In genomic region chr1:89730589-89731195, GRCm38 (mm10) we compare ENCODE assay signal across 9 mouse cellular contexts.
DNase-seq lines count a peak whose midpoint lies in the region; ATAC-seq and TF ChIP-seq lines count a peak whose summit lies in the region.
"Had no signal": no experiment of that assay in that cellular context is flagged by ENCODE, and none has a peak within 500 bp of the region (broad histone marks: within the 10 kb centered on the region; RNA-seq: fewer than 3 reads in every experiment).

No protein-coding gene starts in this region.

- DNase-seq in frontal cortex, postnatal 25 days (ENCODE audit: low spot score in 2 of 2), result no peak
- DNase-seq in spleen, adult 2 months (ENCODE audit: low read depth in 1 of 2, low spot score in 2 of 2), result no peak
- DNase-seq in spleen, adult 12 weeks (ENCODE audit: low spot score), result no peak
- peak; percentile 47 for DNase-seq in heart, postnatal 0 days (ENCODE audit: low spot score)
- peak; percentile 4 for DNase-seq in thymus, postnatal 25 days
- DNase-seq in gastrocnemius, postnatal 14 days, result no peak
- DNase-seq: gastrocnemius, postnatal 36 days had no signal

- TF ChIP-seq EP300 in heart, postnatal 0 days (IDR thresholded peaks at IDR 0.05; ENCODE audit: low read depth), result peak; percentile 53; the same call in 1 of the 2 replicates

- H3K4me1 ChIP-seq in spleen, adult 2 months (ENCODE audit: control insufficient read depth, insufficient read depth, insufficient read length), result no peaks in the 10 kb centered on the region
- no peaks in the 10 kb centered on the region for H3K4me1 ChIP-seq in heart, postnatal 0 days (ENCODE audit: control insufficient read depth, insufficient read depth)
- H3K4me1 ChIP-seq in neural tube, embryonic 15.5 days, result peaks cover 19% of the 10 kb centered on the region

- peak; percentile 23; the same call in 1 of the 2 replicates for ATAC-seq in frontal cortex, adult (ENCODE audit: low TSS enrichment)
- ATAC-seq in heart, postnatal 0 days (ENCODE audit: insufficient read depth, low read depth), result peak; percentile 67
- no peak for ATAC-seq in neural tube, embryonic 15.5 days (ENCODE audit: low FRiP score)

- TF ChIP-seq POLR2A in spleen, adult 2 months (IDR thresholded peaks at IDR 0.05; ENCODE audit: low read depth, low read length), result no peak

- no peaks in the 10 kb centered on the region for H3K9me3 ChIP-seq in heart, postnatal 0 days (replicated peaks; ENCODE audit: control insufficient read depth, low read length)
- H3K9me3 ChIP-seq in neural tube, embryonic 15.5 days (replicated peaks), result no peaks in the 10 kb centered on the region

- intact Hi-C loops in gastrocnemius, postnatal 14 days (cut with DNase I; ENCODE audit: low total_unique reads), result no loop called here

- H3K27me3 ChIP-seq in spleen, adult 2 months (ENCODE audit: control insufficient read depth, insufficient read depth, low read length), result no peaks in the 10 kb centered on the region
- no peaks in the 10 kb centered on the region for H3K27me3 ChIP-seq in heart, postnatal 0 days (ENCODE audit: control insufficient read depth, insufficient read depth, low read length)
- 0 out of 2 replicates have a peak, but pooled peaks cover 3% of the 10 kb centered on the region for H3K27me3 ChIP-seq in neural tube, embryonic 15.5 days (replicated peaks)

- WGBS in spleen, adult 2 months, result 82% methylated on average over 13 of the region's 13 CpGs
- 57% methylated on average over 13 of the region's 13 CpGs for WGBS in heart, postnatal 0 days
- WGBS in neural tube, embryonic 15.5 days, result 87% methylated on average over 13 of the region's 13 CpGs

- 0 out of 2 replicates have a peak, but pooled peaks have one; percentile 5 for TF ChIP-seq CTCF in spleen, adult 2 months (IDR thresholded peaks at IDR 0.05; ENCODE audit: extremely low read depth, insufficient read depth, insufficient read length, insufficient replicate concordance)
- peak; percentile 40 for TF ChIP-seq CTCF in heart, postnatal 0 days (IDR thresholded peaks at IDR 0.05; ENCODE audit: low read depth)

- no peak overlapping the region for H3K4me2 ChIP-seq in heart, postnatal 0 days (ENCODE audit: low read depth, low read length)
- no peak overlapping the region for H3K4me2 ChIP-seq in neural tube, embryonic 15.5 days

- H3K4me3 ChIP-seq in spleen, adult 2 months (ENCODE audit: extremely low read depth, insufficient read depth, insufficient read length), result no peak overlapping the region
- no peak overlapping the region for H3K4me3 ChIP-seq in heart, postnatal 0 days (ENCODE audit: low read depth, low read length)
- H3K4me3 ChIP-seq in neural tube, embryonic 15.5 days (replicated peaks), result no peak overlapping the region

- H3K9ac ChIP-seq in heart, postnatal 0 days (replicated peaks; ENCODE audit: low read depth, low read length), result no peak overlapping the region
- H3K9ac ChIP-seq in neural tube, embryonic 15.5 days (replicated peaks), result no peak overlapping the region

- H3K27ac ChIP-seq in spleen, adult 2 months (ENCODE audit: insufficient read depth, low read length), result no peak overlapping the region
- H3K27ac ChIP-seq in heart, postnatal 0 days (ENCODE audit: low read depth), result 0 out of 2 replicates have a peak overlapping the region, but pooled peaks have one; percentile 3
- H3K27ac ChIP-seq in neural tube, embryonic 15.5 days (replicated peaks), result no peak overlapping the region

- H3K36me3 ChIP-seq in spleen, adult 2 months (ENCODE audit: control insufficient read depth, insufficient read depth, low read length), result no peaks in the 10 kb centered on the region
- peaks cover 11% of the 10 kb centered on the region for H3K36me3 ChIP-seq in heart, postnatal 0 days (replicated peaks; ENCODE audit: control insufficient read depth, insufficient read depth, low read length)
- H3K36me3 ChIP-seq in neural tube, embryonic 15.5 days, result peaks cover 35% of the 10 kb centered on the region

Comparison
In these comparisons a context has a peak if more than half of its experiments do, and no peak if none do; other contexts are left out.
1. DNase-seq: peak in heart, postnatal 0 days (single experiment) and thymus, postnatal 25 days (single experiment); none in frontal cortex, postnatal 25 days (0 of 2), spleen, adult 2 months (0 of 2), spleen, adult 12 weeks (single experiment) and gastrocnemius, postnatal 14 days (single experiment).